Mouse (Mus musculus) neural tube, embryonic 11.5 days (tissue): ENCODE measurements at regions not wholly inside any gene's neighbourhood (a gene's known extent, or its start where the extent isn't known, plus 50 kb on each side); places are given as distances from the start of the nearest gene placed in this dataset.

ENCODE experiments used
- ATAC-seq: fragments of 200-750 bp; cut with Nextera tagmentation; 2 replicates; pipeline ENCODE4 v1.8.0; 2017; ENCODE audit warnings: moderate number of reproducible peaks, mild to moderate bottlenecking, moderate TSS enrichment, moderate library complexity; ENCODE audit not compliant: insufficient read depth, low FRiP score, low TSS enrichment
- DNase-seq: peaks from one replicate; pipeline ENCODE4 v3.0.0-alpha.2; 2015; ENCODE audit warnings: low spot score
- H3K27ac ChIP-seq: fragments of 300-500 bp; sonication (generic); 2 replicates; pipeline ENCODE4 v1.5.1; 2014; ENCODE audit warnings: low read depth, mild to moderate bottlenecking, low read length
- H3K27me3 ChIP-seq: fragments of 300-500 bp; sonication (generic); 2 replicates; pipeline ENCODE4 v1.6.1; 2014; ENCODE audit warnings: mild to moderate bottlenecking, low read length, mixed read lengths; ENCODE audit not compliant: control insufficient read depth, insufficient read depth
- H3K36me3 ChIP-seq: fragments of 300-500 bp; sonication (generic); 2 replicates; pipeline ENCODE4 v1.6.1; 2014; ENCODE audit warnings: mild to moderate bottlenecking, low read length, moderate library complexity, mixed read lengths; ENCODE audit not compliant: control insufficient read depth, insufficient read depth
- H3K4me1 ChIP-seq: fragments of 300-500 bp; sonication (generic); 2 replicates; pipeline ENCODE4 v1.6.1; 2014; ENCODE audit warnings: low read length, mixed read lengths; ENCODE audit not compliant: control insufficient read depth, insufficient read depth
- H3K4me2 ChIP-seq: fragments of 300-500 bp; sonication (generic); 2 replicates; pipeline ENCODE4 v1.6.1; 2014; ENCODE audit warnings: low read depth, mild to moderate bottlenecking, moderate library complexity
- H3K4me3 ChIP-seq: fragments of 300-500 bp; sonication (generic); 2 replicates; pipeline ENCODE4 v1.5.1; 2014; ENCODE audit warnings: low read depth, low read length
- H3K9ac ChIP-seq: fragments of 300-500 bp; sonication (generic); 2 replicates; pipeline ENCODE4 v1.6.1; 2014; ENCODE audit warnings: mild to moderate bottlenecking, low read length
- H3K9me3 ChIP-seq: fragments of 300-500 bp; sonication (generic); 2 replicates; pipeline ENCODE4 v1.6.1; 2016; ENCODE audit warnings: low read length; ENCODE audit not compliant: control insufficient read depth
- WGBS: fragments of 180-500 bp; shearing (Covaris S2); extraction: QIAGEN DNeasy Blood & Tissue Kit; methylation state at CpG from one replicate; pipeline ENCODE4 v1.1.7; 2014; 5-methylcytosine and 5-hydroxymethylcytosine counted together

DNA sequence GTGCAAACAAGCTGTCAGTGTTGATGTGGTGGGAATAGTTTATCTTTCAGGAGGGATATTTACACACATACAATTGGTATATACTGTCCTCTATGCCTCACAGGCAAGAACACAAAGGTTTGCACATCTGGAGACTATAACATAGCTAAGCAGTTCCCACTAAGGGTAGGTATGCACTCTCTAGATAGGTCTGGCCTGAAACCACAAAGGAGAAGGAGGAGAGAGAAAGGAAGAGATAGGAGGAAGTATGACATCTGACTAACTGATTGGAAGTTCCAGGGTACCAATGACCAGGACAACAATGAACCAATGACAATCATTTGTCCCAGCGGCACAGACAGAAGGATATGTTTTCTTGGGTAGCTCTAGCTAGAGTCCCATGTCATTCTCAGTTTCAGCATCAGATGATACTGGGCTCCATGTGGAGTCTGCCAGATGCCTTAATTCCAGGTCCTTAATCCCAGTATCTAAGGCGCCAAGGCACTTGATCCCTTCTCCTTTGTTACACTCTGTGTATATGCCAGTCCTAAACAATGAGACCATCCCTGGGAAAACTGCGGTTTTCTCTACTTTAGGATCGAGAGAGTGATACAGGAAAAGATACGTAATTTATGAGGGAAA, 168.5 kb downstream of the Cd83 start:
- Histone ChIP-seq H3K9me3 (no peaks in the 10 kb centered on the region), H3K36me3 (no peaks in the 10 kb centered on the region), H3K27ac (no peak overlapping the region), H3K4me3 (no peak overlapping the region), H3K4me2 (no peak overlapping the region), H3K4me1 (no peaks in the 10 kb centered on the region; the same call in 1 of the 2 replicates), H3K27me3 (no peaks in the 10 kb centered on the region), H3K9ac (no peak overlapping the region)
- ATAC-seq = no peak
- DNase-seq = no peak
- WGBS = 89% methylated on average over 5 of the region's 5 CpGs

DNA sequence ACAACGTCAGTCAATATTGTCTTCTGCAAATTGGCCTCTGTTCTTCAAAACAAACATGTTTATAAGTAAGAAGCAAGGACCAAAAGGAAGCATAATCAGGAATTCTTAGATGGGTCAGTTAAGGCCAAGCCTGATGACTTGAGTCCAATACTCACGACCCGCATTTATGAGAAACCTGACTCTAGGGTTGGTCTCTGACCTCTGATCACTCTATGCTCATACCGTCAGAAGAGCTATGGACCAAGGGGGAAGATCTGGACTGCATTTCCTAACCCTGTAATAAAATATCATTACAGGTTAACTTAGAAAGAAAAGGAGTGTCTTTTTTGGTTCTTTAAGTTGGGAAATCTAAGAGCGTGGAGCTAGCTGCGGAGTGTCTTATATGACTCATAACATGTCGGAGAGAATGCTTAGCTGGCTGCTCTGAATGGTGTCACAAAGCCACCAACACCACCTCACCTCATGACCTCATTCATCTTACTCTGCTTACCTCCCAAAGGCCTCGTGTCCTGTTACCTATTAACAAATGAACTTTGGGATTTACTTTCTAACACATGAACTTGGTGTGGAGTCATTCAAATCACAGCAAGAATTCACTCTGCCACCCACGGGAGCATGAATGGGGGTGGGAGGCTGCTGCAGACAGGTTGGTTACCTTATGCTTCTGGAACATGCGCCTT, 170.3 kb downstream of the Cd83 start:
- DNase-seq (no peak), ATAC-seq (no peak)
- Histone ChIP-seq H3K9me3 (no peaks in the 10 kb centered on the region), H3K27me3 (no peaks in the 10 kb centered on the region), H3K4me3 (no peak overlapping the region), H3K4me1 (no peaks in the 10 kb centered on the region; the same call in 1 of the 2 replicates), H3K4me2 (no peak overlapping the region), H3K9ac (no peak overlapping the region), H3K27ac (no peak overlapping the region), H3K36me3 (no peaks in the 10 kb centered on the region)
- WGBS = 90% methylated on average over 10 of the region's 10 CpGs

GRCm38 (mm10) chr13:43957046-43957445, 172.5 kb downstream of the Cd83 start:
- Histone ChIP-seq H3K4me2 (no peak overlapping the region), H3K4me3 (no peak overlapping the region), H3K4me1 (no peaks in the 10 kb centered on the region), H3K36me3 (no peaks in the 10 kb centered on the region), H3K27ac (no peak overlapping the region), H3K9ac (no peak overlapping the region), H3K27me3 (no peaks in the 10 kb centered on the region), H3K9me3 (no peaks in the 10 kb centered on the region)
- 94% methylated on average over 2 of the region's 2 CpGs for WGBS
- ATAC-seq = no peak
- DNase-seq = no peak

- Histone ChIP-seq H3K4me2 (no peak overlapping the region), H3K27ac (no peak overlapping the region), H3K36me3 (no peaks in the 10 kb centered on the region), H3K27me3 (no peaks in the 10 kb centered on the region), H3K4me3 (no peak overlapping the region), H3K9me3 (no peaks in the 10 kb centered on the region), H3K4me1 (no peaks in the 10 kb centered on the region), H3K9ac (no peak overlapping the region)
- ATAC-seq (no peak), DNase-seq (no peak)
- 66% methylated on average over 9 of the region's 9 CpGs for WGBS
Observed at GRCm38 (mm10) chr13:43959121-43959572, 174.6 kb downstream of the Cd83 start.

- WGBS = 75% methylated on average over 6 of the region's 6 CpGs
- Histone ChIP-seq H3K9me3 (no peaks in the 10 kb centered on the region), H3K27me3 (no peaks in the 10 kb centered on the region), H3K36me3 (no peaks in the 10 kb centered on the region), H3K4me1 (no peaks in the 10 kb centered on the region), H3K4me3 (no peak overlapping the region), H3K4me2 (no peak overlapping the region), H3K27ac (no peak overlapping the region), H3K9ac (no peak overlapping the region)
- no peak for ATAC-seq
- DNase-seq = no peak
Observed at GRCm38 (mm10) chr13:43961047-43961690, 176.6 kb downstream of the Cd83 start.

DNA sequence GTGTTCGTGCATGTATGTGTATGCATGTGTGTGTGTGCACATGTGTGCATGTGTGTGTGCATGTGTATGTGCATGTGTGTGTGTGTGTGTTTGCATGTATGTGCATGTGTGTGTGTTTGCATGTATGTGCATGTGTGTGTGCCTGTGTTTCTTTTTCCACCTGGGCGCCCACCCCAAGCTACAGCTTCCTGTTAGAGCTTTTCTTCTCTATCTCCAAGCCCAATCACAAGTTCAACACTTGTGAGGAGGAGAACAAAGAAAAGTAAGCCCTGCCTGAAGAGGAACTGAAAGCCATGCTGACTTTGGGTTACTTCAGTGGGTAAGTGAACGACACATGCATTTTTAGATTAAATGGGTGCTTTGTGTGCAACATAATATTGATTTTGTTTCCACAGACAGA, 177.4 kb downstream of the Cd83 start:
- ATAC-seq (no peak), DNase-seq (no peak)
- Histone ChIP-seq H3K36me3 (no peaks in the 10 kb centered on the region), H3K27ac (no peak overlapping the region), H3K9me3 (no peaks in the 10 kb centered on the region), H3K4me1 (no peaks in the 10 kb centered on the region), H3K4me2 (no peak overlapping the region), H3K27me3 (no peaks in the 10 kb centered on the region), H3K9ac (no peak overlapping the region), H3K4me3 (no peak overlapping the region)
- WGBS = 85% methylated on average over 3 of the region's 3 CpGs

DNA sequence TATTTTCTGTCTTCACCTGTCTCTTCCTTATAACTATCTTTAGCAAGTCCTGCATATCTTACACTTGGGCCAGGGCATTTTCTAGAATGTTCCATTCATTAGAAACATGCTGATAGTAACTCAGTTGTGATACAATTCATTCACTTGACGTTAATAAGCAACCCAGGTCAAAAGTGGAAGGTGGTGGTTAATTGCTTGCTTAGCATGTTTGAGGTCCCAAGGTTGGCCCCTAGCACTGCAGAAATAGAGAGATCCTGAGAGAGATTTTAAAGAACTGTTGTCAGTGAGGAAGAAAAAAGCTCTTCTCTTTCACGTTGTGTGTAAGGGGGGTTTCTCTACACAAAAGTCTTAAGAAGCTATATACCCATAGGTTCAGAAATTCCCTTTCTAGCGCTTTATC, 178.7 kb downstream of the Cd83 start:
- DNase-seq = no peak

GRCm38 (mm10) chr13:43965256-43965905, 180.8 kb downstream of the Cd83 start:
- no peak overlapping the region for H3K27ac ChIP-seq
- H3K27me3 ChIP-seq = no peaks in the 10 kb centered on the region
- no peaks in the 10 kb centered on the region for H3K36me3 ChIP-seq
- H3K4me2 ChIP-seq = no peak overlapping the region
- H3K9ac ChIP-seq = no peak overlapping the region
- no peak overlapping the region for H3K4me3 ChIP-seq
- H3K4me1 ChIP-seq = no peaks in the 10 kb centered on the region
- WGBS = 84% methylated on average over 4 of the region's 4 CpGs
- ATAC-seq = no peak
- no peaks in the 10 kb centered on the region for H3K9me3 ChIP-seq
- DNase-seq = no peak

More for the DNA sequence above, 178.7 kb downstream of the Cd83 start:
- Histone ChIP-seq H3K9ac (no peak overlapping the region), H3K4me3 (no peak overlapping the region), H3K36me3 (no peaks in the 10 kb centered on the region), H3K9me3 (no peaks in the 10 kb centered on the region), H3K4me1 (no peaks in the 10 kb centered on the region), H3K27me3 (no peaks in the 10 kb centered on the region), H3K4me2 (no peak overlapping the region), H3K27ac (no peak overlapping the region)
- ATAC-seq = no peak
- WGBS = 88% methylated on average over 3 of the region's 3 CpGs
